Mouse (Mus musculus) left cerebral cortex, adult 11 months (tissue): ENCODE measurements around the gene Trdn.

Experiments
- DNase-seq: peaks from one replicate; pipeline ENCODE4 v3.0.0; 2022; ENCODE audit warnings: low spot score

Trdn gene

GRCm38 (mm10) chr10:33080254-33080653 is at the start of gene Trdn:
Trdn (plus strand) TSS chr10:33080554.
- DNase-seq = no peak

GRCm38 (mm10) chr10:33060771-33061170 is 19.6 kb upstream of the Trdn start:
- DNase-seq = no peak

- no peak for DNase-seq
These were observed 14.8 kb upstream of the Trdn start for GRCm38 (mm10) chr10:33065566-33065965.

GRCm38 (mm10) chr10:33073126-33073525 is 7.2 kb upstream of the Trdn start:
- DNase-seq = no peak

GRCm38 (mm10) chr10:33082151-33082844 is 1.9 kb downstream of the Trdn start:
- DNase-seq = no peak

- no peak for DNase-seq
These were observed 2.7 kb downstream of the Trdn start for GRCm38 (mm10) chr10:33082961-33083626.

- no peak for DNase-seq
These were observed 3.3 kb downstream of the Trdn start for GRCm38 (mm10) chr10:33083627-33084158.

GRCm38 (mm10) chr10:33088403-33088802 is 8.0 kb downstream of the Trdn start:
- DNase-seq = no peak

- DNase-seq = no peak
These were observed 12.0 kb downstream of the Trdn start for GRCm38 (mm10) chr10:33092400-33092799.

- DNase-seq = no peak
These were observed 27.6 kb downstream of the Trdn start for GRCm38 (mm10) chr10:33107942-33108341.

GRCm38 (mm10) chr10:33123028-33123427 is 42.7 kb downstream of the Trdn start:
- no peak for DNase-seq

- no peak for DNase-seq
These were observed 64.6 kb downstream of the Trdn start for GRCm38 (mm10) chr10:33144911-33145310.

GRCm38 (mm10) chr10:33179731-33180631 is 99.6 kb downstream of the Trdn start:
- no peak for DNase-seq

GRCm38 (mm10) chr10:33189031-33189430 is 108.7 kb downstream of the Trdn start:
- no peak for DNase-seq

GRCm38 (mm10) chr10:33195919-33196318 is 115.6 kb downstream of the Trdn start:
- no peak for DNase-seq

- no peak for DNase-seq
These were observed 117.9 kb downstream of the Trdn start for GRCm38 (mm10) chr10:33198257-33198656.

- no peak for DNase-seq
These were observed 130.1 kb downstream of the Trdn start for GRCm38 (mm10) chr10:33210411-33210810.

GRCm38 (mm10) chr10:33253911-33254310 is 173.6 kb downstream of the Trdn start:
- no peak for DNase-seq

- no peak for DNase-seq
These were observed 175.8 kb downstream of the Trdn start for GRCm38 (mm10) chr10:33256202-33256601.

GRCm38 (mm10) chr10:33304982-33305381 is 224.6 kb downstream of the Trdn start:
- DNase-seq = no peak

- no peak for DNase-seq
These were observed 272.7 kb downstream of the Trdn start for GRCm38 (mm10) chr10:33353026-33353425.

GRCm38 (mm10) chr10:33366521-33366920 is 286.2 kb downstream of the Trdn start:
- no peak for DNase-seq
